Mouse (Mus musculus) G1E (cell line): ENCODE measurements around the gene Nkx2-5.

Source experiments
- CTCF ChIP-seq: IDR thresholded peaks from 2 replicates; pipeline ENCODE4 v1.5.1; 2012; ENCODE audit warnings: low read depth, low read length, inconsistent platforms, mixed read lengths
- GATA1 ChIP-seq: IDR thresholded peaks from 2 replicates; pipeline ENCODE4 v1.6.1; 2012; ENCODE audit warnings: borderline replicate concordance, low read length, inconsistent platforms, mixed read lengths
- GATA2 ChIP-seq: IDR thresholded peaks from 2 replicates; pipeline ENCODE4 v1.6.1; 2012; ENCODE audit warnings: low read depth, low read length, inconsistent platforms, borderline replicate concordance
- POLR2AphosphoS5 ChIP-seq: IDR thresholded peaks from 2 replicates; pipeline ENCODE4 v1.6.1; 2012; ENCODE audit warnings: low read depth, low read length, inconsistent platforms; ENCODE audit not compliant: insufficient replicate concordance
- TAL1 ChIP-seq: conservative IDR thresholded peaks from 2 replicates; pipeline ENCODE4 v1.6.1; 2012; ENCODE audit warnings: low read depth, low read length, inconsistent platforms, mixed read lengths

- TF ChIP-seq CTCF (no peak), GATA2 (no peak), GATA1 (no peak), TAL1 (no peak), POLR2AphosphoS5 (no peak)
These were observed 3.4 kb upstream of the Nkx2-5 start for GRCm38 (mm10) chr17:26848236-26848635.
